Mouse (Mus musculus): ENCODE data around the gene Atm.

DNA sequence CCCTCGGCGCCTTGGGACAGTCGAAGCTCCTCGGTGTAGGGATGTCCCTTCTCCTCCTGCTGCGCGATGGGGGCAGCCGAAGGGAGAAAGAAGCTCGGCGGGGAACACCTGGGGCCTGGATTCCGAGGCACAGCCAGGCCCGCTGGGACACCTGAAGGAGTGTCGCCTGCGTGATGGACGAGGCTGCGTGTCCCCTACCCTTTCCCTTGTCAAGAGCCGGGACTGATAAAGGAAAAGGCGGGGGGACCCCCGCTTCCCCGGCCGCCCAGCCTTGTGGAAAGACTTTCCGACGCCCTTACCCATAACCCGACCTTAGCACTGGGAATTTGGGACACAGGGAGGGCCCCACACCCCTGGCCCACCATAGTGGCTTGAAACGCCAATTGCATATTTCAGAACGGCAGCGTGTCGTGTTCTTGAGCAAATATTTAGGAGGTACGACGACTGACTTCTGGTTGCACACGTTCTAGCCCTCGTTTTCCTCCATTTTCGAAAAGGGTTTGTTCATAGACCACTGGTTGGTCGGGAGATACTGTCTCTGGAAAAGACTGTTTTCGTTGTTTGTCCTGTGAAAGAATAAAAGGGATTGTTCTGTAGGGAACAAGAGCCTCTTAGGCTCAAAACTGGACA, 911 bp upstream of the Atm start:
- TF ChIP-seq POLR2A (IDR thresholded peaks at IDR 0.05; ENCODE audit: borderline replicate concordance, extremely low read depth, low read depth, low read length): no peak
- TF ChIP-seq CTCF (IDR thresholded peaks at IDR 0.05; ENCODE audit: insufficient read depth, low read length): no peak

Data from lung, adult 2 months (tissue).